Mouse (Mus musculus): Measurements from ENCODE around the gene Nudt1.

The Nudt1 gene

GRCm38 (mm10) chr5:140382688-140383087 lies 61.2 kb downstream of the Nudt1 start:
- DNase-seq (ENCODE audit: low spot score in 2 of 2), result no peak

- no peak for DNase-seq (ENCODE audit: low spot score in 2 of 2)
Measured at GRCm38 (mm10) chr5:140383559-140383958, 62.1 kb downstream of the Nudt1 start.

- no peak for DNase-seq (ENCODE audit: low spot score in 2 of 2)
Measured at GRCm38 (mm10) chr5:140384462-140384861, 63.0 kb downstream of the Nudt1 start.

GRCm38 (mm10) chr5:140387236-140387635 lies 65.8 kb downstream of the Nudt1 start:
- no peak for DNase-seq (ENCODE audit: low spot score in 2 of 2)

All from thymus, postnatal 10 days (tissue).